Mouse (Mus musculus) cerebellum, adult (tissue): ENCODE results near the gene Ruvbl1.

ENCODE experiments used
- ATAC-seq: cut with Nextera tagmentation; 2 replicates; pipeline ENCODE4 v1.9.2; 2017; ENCODE audit warnings: mild to moderate bottlenecking, moderate library complexity, mixed read lengths; ENCODE audit not compliant: insufficient number of reproducible peaks, low FRiP score, low TSS enrichment

Ruvbl1 gene

GRCm38 (mm10) chr6:88540093-88540755, 75.0 kb downstream of the Ruvbl1 start:
- no peak for ATAC-seq

- no peak for ATAC-seq
Observed at GRCm38 (mm10) chr6:88544241-88544640, 79.0 kb downstream of the Ruvbl1 start.

- no peak for ATAC-seq
Observed at GRCm38 (mm10) chr6:88544644-88545396, 79.6 kb downstream of the Ruvbl1 start.

- ATAC-seq = no peak
Observed at GRCm38 (mm10) chr6:88545397-88545790, 80.2 kb downstream of the Ruvbl1 start.
